Mouse (Mus musculus) cortical plate, adult 2 months (tissue): ENCODE measurements around the gene Nmu.

ENCODE experiments used
- CTCF ChIP-seq: fragments of 200-500 bp; IDR thresholded peaks from 2 replicates; pipeline ENCODE4 v1.5.1; 2011; ENCODE audit warnings: mild to moderate bottlenecking, control low read depth, low read length; ENCODE audit not compliant: insufficient read depth; ENCODE audit errors: extremely low read depth
- POLR2A ChIP-seq: fragments of 200-500 bp; IDR thresholded peaks from 2 replicates; pipeline ENCODE4 v1.6.1; 2011; ENCODE audit warnings: mild to moderate bottlenecking, low read length, control low read depth; ENCODE audit not compliant: insufficient read depth; ENCODE audit errors: extremely low read depth

DNA sequence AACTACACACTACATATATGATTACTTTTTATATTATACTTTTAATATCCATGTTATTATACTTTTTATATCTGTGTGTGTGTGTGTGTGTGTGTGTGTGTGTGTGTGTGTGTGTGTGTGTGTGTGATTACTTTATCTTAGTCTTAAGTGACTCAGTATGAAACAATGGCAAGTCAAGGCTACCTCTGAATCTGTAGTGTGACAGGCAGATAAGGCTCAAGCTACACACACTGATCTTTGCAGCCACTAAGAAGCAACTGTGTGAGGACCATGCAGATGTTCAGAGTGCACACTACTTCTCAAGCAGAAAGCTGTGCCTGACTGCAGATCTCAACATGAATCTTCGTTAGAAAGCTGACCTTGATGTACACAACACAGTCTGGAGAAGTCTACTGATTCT lies 79.7 kb downstream of the Nmu start:
- TF ChIP-seq CTCF (no peak), POLR2A (no peak)
